Mouse (Mus musculus): ENCODE data around the gene Meaf6. TPM values are rescaled to one million over a fixed set of nuclear protein-coding genes. Genes with fewer than 3 reads are reported as not detected.

Gene Meaf6
- total and polyA plus RNA-seq, 2 experiments from 2014 or later = 82.6 to 170 TPM

- Histone ChIP-seq H3K36me3 (ENCODE audit: insufficient read depth, low read length) (no peaks in the 10 kb centered on the region), H3K9ac (replicated peaks; ENCODE audit: low read length, poor library complexity, severe bottlenecking) (no peak overlapping the region), H3K9me3 (ENCODE audit: low read length) (no peaks in the 10 kb centered on the region), H3K4me3 (ENCODE audit: low read depth, low read length) (no peak overlapping the region), H3K4me1 (ENCODE audit: insufficient read depth, low read length) (no peaks in the 10 kb centered on the region), H3K4me2 (ENCODE audit: low read depth, low read length, poor library complexity, severe bottlenecking) (peak overlapping the region; percentile 29; the same call in 1 of the 2 replicates), H3K27me3 (ENCODE audit: insufficient read depth, low read length) (0 out of 2 replicates have a peak, but pooled peaks cover 3% of the 10 kb centered on the region), H3K27ac (ENCODE audit: low read depth, low read length) (no peak overlapping the region)
- 7% methylated on average over 19 of the region's 19 CpGs for WGBS
- ATAC-seq (ENCODE audit: low FRiP score) = peak; percentile 63; the same call in 1 of the 2 replicates
- DNase-seq (ENCODE audit: low spot score) = peak; percentile 92
- peak; percentile 96 for TF ChIP-seq CTCF (IDR thresholded peaks at IDR 0.05)
Observed at GRCm38 (mm10) chr4:125160320-125160950, 75.5 kb downstream of the Meaf6 start.

GRCm38 (mm10) chr4:125160951-125161331 is 76.0 kb downstream of the Meaf6 start:
- Histone ChIP-seq H3K4me1 (ENCODE audit: insufficient read depth, low read length) (no peaks in the 10 kb centered on the region), H3K9ac (replicated peaks; ENCODE audit: low read length, poor library complexity, severe bottlenecking) (no peak overlapping the region), H3K36me3 (ENCODE audit: insufficient read depth, low read length) (no peaks in the 10 kb centered on the region), H3K27me3 (ENCODE audit: insufficient read depth, low read length) (0 out of 2 replicates have a peak, but pooled peaks cover 3% of the 10 kb centered on the region), H3K4me2 (ENCODE audit: low read depth, low read length, poor library complexity, severe bottlenecking) (0 out of 2 replicates have a peak overlapping the region, but pooled peaks have one; percentile 29), H3K9me3 (ENCODE audit: low read length) (no peaks in the 10 kb centered on the region), H3K4me3 (ENCODE audit: low read depth, low read length) (no peak overlapping the region), H3K27ac (ENCODE audit: low read depth, low read length) (no peak overlapping the region)
- WGBS = 64% methylated on average over 10 of the region's 10 CpGs
- no peak for ATAC-seq (ENCODE audit: low FRiP score)
- TF ChIP-seq CTCF (IDR thresholded peaks at IDR 0.05) = no peak
- no peak for DNase-seq (ENCODE audit: low spot score)

DNA sequence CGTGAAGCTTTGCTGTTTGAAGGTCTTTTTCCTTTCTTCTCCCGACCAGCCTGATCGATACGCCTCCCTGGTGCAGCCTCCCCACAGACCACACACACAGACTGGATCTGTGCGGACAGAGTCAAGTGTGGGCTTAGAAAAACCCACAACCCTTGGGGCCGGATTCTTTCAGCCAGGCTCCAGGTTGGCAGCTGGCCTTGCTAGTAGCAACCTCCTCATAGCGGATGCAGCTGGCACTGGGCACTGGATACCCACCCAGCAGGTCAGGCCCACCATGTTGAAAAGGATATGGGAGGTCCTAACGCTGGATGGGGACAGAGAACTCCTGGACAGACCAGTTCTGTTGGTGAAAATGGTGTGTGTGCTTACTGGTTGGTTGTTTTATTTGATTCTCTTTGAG is 76.5 kb downstream of the Meaf6 start:
- ATAC-seq (ENCODE audit: low FRiP score) (no peak), DNase-seq (ENCODE audit: low spot score) (peak; percentile 47)
- Histone ChIP-seq H3K36me3 (ENCODE audit: insufficient read depth, low read length) (no peaks in the 10 kb centered on the region), H3K27me3 (ENCODE audit: insufficient read depth, low read length) (0 out of 2 replicates have a peak, but pooled peaks cover 3% of the 10 kb centered on the region), H3K4me1 (ENCODE audit: insufficient read depth, low read length) (no peaks in the 10 kb centered on the region), H3K9me3 (ENCODE audit: low read length) (no peaks in the 10 kb centered on the region), H3K27ac (ENCODE audit: low read depth, low read length) (no peak overlapping the region), H3K9ac (replicated peaks; ENCODE audit: low read length, poor library complexity, severe bottlenecking) (no peak overlapping the region), H3K4me3 (ENCODE audit: low read depth, low read length) (no peak overlapping the region), H3K4me2 (ENCODE audit: low read depth, low read length, poor library complexity, severe bottlenecking) (no peak overlapping the region)
- 38% methylated on average over 8 of the region's 8 CpGs for WGBS
- no peak for TF ChIP-seq CTCF (IDR thresholded peaks at IDR 0.05)

DNA sequence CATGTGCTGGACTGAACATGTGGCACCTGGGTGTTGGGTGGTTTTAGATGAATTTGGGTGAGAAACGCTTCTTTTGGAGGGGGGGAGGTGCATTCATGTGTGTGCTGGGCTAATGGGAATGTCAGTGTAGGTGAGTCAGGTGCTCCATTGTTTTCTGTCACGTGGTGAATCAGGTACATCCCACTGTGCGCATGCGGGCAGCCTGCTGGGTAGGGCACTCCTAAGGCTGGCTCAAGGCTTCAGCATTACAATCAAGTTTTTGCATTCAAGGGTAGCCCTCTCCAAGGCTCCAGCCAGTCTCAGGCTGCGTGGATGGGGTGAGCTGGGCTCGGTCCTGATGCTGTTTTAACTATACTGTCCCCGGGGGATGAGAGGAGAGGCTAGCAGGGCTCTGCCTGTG is 77.8 kb downstream of the Meaf6 start:
- TF ChIP-seq CTCF (IDR thresholded peaks at IDR 0.05) = no peak
- no peaks in the 10 kb centered on the region for H3K36me3 ChIP-seq (ENCODE audit: insufficient read depth, low read length)
- 66% methylated on average over 7 of the region's 7 CpGs for WGBS
- ATAC-seq (ENCODE audit: low FRiP score) = no peak
- no peak overlapping the region for H3K4me3 ChIP-seq (ENCODE audit: low read depth, low read length)
- H3K27ac ChIP-seq (ENCODE audit: low read depth, low read length) = no peak overlapping the region
- no peak for DNase-seq (ENCODE audit: low spot score)
- H3K9me3 ChIP-seq (ENCODE audit: low read length) = no peaks in the 10 kb centered on the region
- no peaks in the 10 kb centered on the region for H3K27me3 ChIP-seq (ENCODE audit: insufficient read depth, low read length)
- H3K9ac ChIP-seq (replicated peaks; ENCODE audit: low read length, poor library complexity, severe bottlenecking) = no peak overlapping the region
- H3K4me1 ChIP-seq (ENCODE audit: insufficient read depth, low read length) = no peaks in the 10 kb centered on the region
- H3K4me2 ChIP-seq (ENCODE audit: low read depth, low read length, poor library complexity, severe bottlenecking) = no peak overlapping the region

Other genes with a start within 250 kb of the Meaf6 start
- gene Yrdc, start 234.5 kb upstream of the Meaf6 start, total RNA-seq (2014; rRNA removed) = 54.5 and 78.4 TPM in 2 replicates
- gene Yrdc, start 234.5 kb upstream of the Meaf6 start, polyA plus RNA-seq (2015; fragmentation: Nextera tagmentation; extraction: Ambion mirVana) = 48.9 and 55.7 TPM in 2 replicates
- gene 1110065P20Rik, start 233.9 kb upstream of the Meaf6 start, total RNA-seq (2014; rRNA removed) = 163 and 181 TPM in 2 replicates
- gene 1110065P20Rik, start 233.9 kb upstream of the Meaf6 start, polyA plus RNA-seq (2015; fragmentation: Nextera tagmentation; extraction: Ambion mirVana) = 135 and 141 TPM in 2 replicates
- 43.7 and 50.5 TPM in 2 replicates for gene Maneal, start 223.0 kb upstream of the Meaf6 start, total RNA-seq (2014; rRNA removed)
- 9.4 and 9.5 TPM in 2 replicates for gene Maneal, start 223.0 kb upstream of the Meaf6 start, polyA plus RNA-seq (2015; fragmentation: Nextera tagmentation; extraction: Ambion mirVana)
- 43.4 and 50.1 TPM in 2 replicates for gene Epha10, start 204.2 kb upstream of the Meaf6 start, total RNA-seq (2014; rRNA removed)
- 14.8 and 15.3 TPM in 2 replicates for gene Epha10, start 204.2 kb upstream of the Meaf6 start, polyA plus RNA-seq (2015; fragmentation: Nextera tagmentation; extraction: Ambion mirVana)
- gene 9930104L06Rik, start 148.1 kb upstream of the Meaf6 start, total RNA-seq (2014; rRNA removed) = 15.6 and 21.7 TPM in 2 replicates
- 8.9 and 9.3 TPM in 2 replicates for gene 9930104L06Rik, start 148.1 kb upstream of the Meaf6 start, polyA plus RNA-seq (2015; fragmentation: Nextera tagmentation; extraction: Ambion mirVana)
- 3.0 and 6.3 TPM in 2 replicates for gene Cdca8, start 145.8 kb upstream of the Meaf6 start, total RNA-seq (2014; rRNA removed)
- 10.3 and 14.8 TPM in 2 replicates for gene Cdca8, start 145.8 kb upstream of the Meaf6 start, polyA plus RNA-seq (2015; fragmentation: Nextera tagmentation; extraction: Ambion mirVana)
- gene Rspo1, start 98.7 kb upstream of the Meaf6 start, total RNA-seq (2014; rRNA removed) = 2.5 and 3.0 TPM in 2 replicates
- 1.2 and 1.8 TPM in 2 replicates for gene Rspo1, start 98.7 kb upstream of the Meaf6 start, polyA plus RNA-seq (2015; fragmentation: Nextera tagmentation; extraction: Ambion mirVana)
- gene Gnl2, start 68.5 kb upstream of the Meaf6 start, total RNA-seq (2014; rRNA removed) = 51.8 and 57.3 TPM in 2 replicates
- 72.5 and 77.5 TPM in 2 replicates for gene Gnl2, start 68.5 kb upstream of the Meaf6 start, polyA plus RNA-seq (2015; fragmentation: Nextera tagmentation; extraction: Ambion mirVana)
- 0.47 and 3.1 TPM in 2 replicates for gene Dnali1, start 19.4 kb upstream of the Meaf6 start, total RNA-seq (2014; rRNA removed)
- gene Dnali1, start 19.4 kb upstream of the Meaf6 start, polyA plus RNA-seq (2015; fragmentation: Nextera tagmentation; extraction: Ambion mirVana) = 1.3 TPM in 2 replicates
- gene Snip1, start 18.5 kb upstream of the Meaf6 start, total RNA-seq (2014; rRNA removed) = 33.5 and 35.1 TPM in 2 replicates
- 16.0 and 17.1 TPM in 2 replicates for gene Snip1, start 18.5 kb upstream of the Meaf6 start, polyA plus RNA-seq (2015; fragmentation: Nextera tagmentation; extraction: Ambion mirVana)
- gene Zc3h12a, start 42.7 kb downstream of the Meaf6 start, total RNA-seq (2014; rRNA removed) = 0.88 and 2.5 TPM in 2 replicates
- gene Zc3h12a, start 42.7 kb downstream of the Meaf6 start, polyA plus RNA-seq (2015; fragmentation: Nextera tagmentation; extraction: Ambion mirVana) = 0.12 and 0.20 TPM in 2 replicates